Mouse (Mus musculus) gastrocnemius, postnatal 25 days (tissue): ENCODE results near the gene Ankrd28. TPM values are rescaled to one million over a fixed set of nuclear protein-coding genes. Genes with fewer than 3 reads are reported as not detected.
"Not testable (repeated sequence)": the region's sequence is repeated elsewhere in the genome, so short reads cannot be mapped to it uniquely, and the experiment has no call there.

Experiments used
- DNase-seq: peaks from one replicate; pipeline ENCODE4 v3.0.0; 2022
- total RNA-seq, 2 experiments: library from RNA; stranded (reverse); gene quantifications; 1 replicate in 1 of 2; 2 replicates in 1 of 2; pipeline ENCODE4 v1.2.3; 2021

Gene Ankrd28
- total RNA-seq, 2 experiments from 2014 or later = 34.6 to 41.3 TPM

- no peak for DNase-seq
These were observed 36.3 kb downstream of the Ankrd28 start for GRCm38 (mm10) chr14:31793979-31794775.

- no peak for DNase-seq
These were observed 39.7 kb downstream of the Ankrd28 start for GRCm38 (mm10) chr14:31790797-31791196.

- no peak for DNase-seq
These were observed 43.5 kb downstream of the Ankrd28 start for GRCm38 (mm10) chr14:31786906-31787305.

- no peak for DNase-seq
These were observed 44.8 kb downstream of the Ankrd28 start for GRCm38 (mm10) chr14:31785681-31786080.

GRCm38 (mm10) chr14:31784975-31785374 lies 45.5 kb downstream of the Ankrd28 start:
- no peak for DNase-seq

- peak; percentile 19 for DNase-seq
These were observed 49.0 kb downstream of the Ankrd28 start for GRCm38 (mm10) chr14:31781309-31782049.

- DNase-seq = no peak
These were observed 49.8 kb downstream of the Ankrd28 start for GRCm38 (mm10) chr14:31780412-31781233.

GRCm38 (mm10) chr14:31773518-31773917 lies 56.9 kb downstream of the Ankrd28 start:
- no peak for DNase-seq

GRCm38 (mm10) chr14:31772251-31772650 lies 58.2 kb downstream of the Ankrd28 start:
- no peak for DNase-seq

GRCm38 (mm10) chr14:31768531-31768930 lies 61.9 kb downstream of the Ankrd28 start:
- no peak for DNase-seq

- no peak for DNase-seq
These were observed 66.4 kb downstream of the Ankrd28 start for GRCm38 (mm10) chr14:31764083-31764482.

- DNase-seq = no peak
These were observed 68.7 kb downstream of the Ankrd28 start for GRCm38 (mm10) chr14:31761727-31762126.

- no peak for DNase-seq
These were observed 71.3 kb downstream of the Ankrd28 start for GRCm38 (mm10) chr14:31759195-31759594.

- not testable (repeated sequence) for DNase-seq
These were observed 72.0 kb downstream of the Ankrd28 start for GRCm38 (mm10) chr14:31758410-31758809.

GRCm38 (mm10) chr14:31748239-31748873 lies 82.1 kb downstream of the Ankrd28 start:
- no peak for DNase-seq

GRCm38 (mm10) chr14:31742523-31742922 lies 87.9 kb downstream of the Ankrd28 start:
- DNase-seq = no peak

- DNase-seq = no peak
These were observed 95.6 kb downstream of the Ankrd28 start for GRCm38 (mm10) chr14:31734811-31735210.

- DNase-seq = no peak
These were observed 102.9 kb downstream of the Ankrd28 start for GRCm38 (mm10) chr14:31727522-31727921.

- no peak for DNase-seq
These were observed 107.7 kb downstream of the Ankrd28 start for GRCm38 (mm10) chr14:31722746-31723145.

- DNase-seq = no peak
These were observed 109.2 kb downstream of the Ankrd28 start for GRCm38 (mm10) chr14:31721256-31721655.

- no peak for DNase-seq
These were observed 112.1 kb downstream of the Ankrd28 start for GRCm38 (mm10) chr14:31718332-31718731.

GRCm38 (mm10) chr14:31717360-31717759 lies 113.1 kb downstream of the Ankrd28 start:
- no peak for DNase-seq
